Mouse (Mus musculus) MEL (cell line): Measurements from ENCODE around the gene Dgkb. TPM values are rescaled to one million over a fixed set of nuclear protein-coding genes. Genes with fewer than 3 reads are reported as not detected.

Source experiments
- DNase-seq: peaks from one replicate; pipeline ENCODE4 v3.0.0; 2011; ENCODE audit warnings: low read depth, low spot score
- H3K27ac ChIP-seq: 2 replicates; pipeline ENCODE4 v1.5.1; 2012; ENCODE audit warnings: low read depth, mild to moderate bottlenecking, control low read depth, low read length, moderate library complexity; ENCODE audit not compliant: control insufficient read depth
- H3K27me3 ChIP-seq, 2 experiments: fragments of 150-350 bp in 1 of 2; sonication (generic) in 1 of 2; 2 replicates each; pipeline ENCODE4 v1.6.1; 2012; ENCODE audit warnings: low read length in 2 of 2, mild to moderate bottlenecking in 2 of 2, improper control_type of control experiment in 1 of 2, moderate library complexity in 1 of 2; ENCODE audit not compliant: insufficient read depth in 2 of 2, control insufficient read depth in 1 of 2
- H3K36me3 ChIP-seq, 2 experiments: 2 replicates each; pipeline ENCODE4 v1.6.1; 2012 to 2014; ENCODE audit warnings: low read length in 2 of 2, improper control_type of control experiment in 1 of 2, inconsistent platforms in 1 of 2, mild to moderate bottlenecking in 1 of 2; ENCODE audit not compliant: insufficient read depth in 2 of 2, control insufficient read depth in 1 of 2
- H3K4me1 ChIP-seq, 2 experiments: fragments of 150-350 bp in 1 of 2; sonication (generic) in 1 of 2; 2 replicates each; pipeline ENCODE4 v1.6.1; 2012; ENCODE audit warnings: low read length in 2 of 2, improper control_type of control experiment in 1 of 2, mild to moderate bottlenecking in 1 of 2; ENCODE audit not compliant: insufficient read depth in 2 of 2, control insufficient read depth in 1 of 2
- H3K4me3 ChIP-seq, 2 experiments: fragments of 150-350 bp in 1 of 2; sonication (generic) in 1 of 2; 2 replicates each; pipeline ENCODE4 v1.5.1; 2012; ENCODE audit warnings: low read depth in 2 of 2, low read length in 2 of 2, mild to moderate bottlenecking in 2 of 2, moderate library complexity in 2 of 2, control low read depth in 1 of 2, improper control_type of control experiment in 1 of 2; ENCODE audit not compliant: control insufficient read depth in 1 of 2, insufficient read depth in 1 of 2
- H3K79me2 ChIP-seq: 2 replicates; pipeline ENCODE4 v1.6.1; 2012; ENCODE audit warnings: mild to moderate bottlenecking, low read length, moderate library complexity; ENCODE audit not compliant: control insufficient read depth, poor library complexity, insufficient read depth
- H3K9ac ChIP-seq: 2 replicates; pipeline ENCODE4 v1.6.1; 2012; ENCODE audit warnings: low read depth, mild to moderate bottlenecking, control low read depth, low read length, moderate library complexity; ENCODE audit not compliant: control insufficient read depth, poor library complexity, severe bottlenecking
- H3K9me3 ChIP-seq: fragments of 150-350 bp; sonication (generic); replicated peaks from 2 replicates; pipeline ENCODE4 v1.6.1; 2012; ENCODE audit warnings: mild to moderate bottlenecking, low read length, improper control_type of control experiment, moderate library complexity; ENCODE audit not compliant: insufficient read depth
- BHLHE40 ChIP-seq: IDR thresholded peaks from 2 replicates; pipeline ENCODE4 v1.6.1; 2012; ENCODE audit warnings: low read depth, mild to moderate bottlenecking, inconsistent platforms, low read length, improper control_type of control experiment, borderline replicate concordance
- CHD2 ChIP-seq: IDR thresholded peaks from 2 replicates; pipeline ENCODE4 v1.6.1; 2011; ENCODE audit warnings: low read length, improper control_type of control experiment
- CTCF ChIP-seq, 3 experiments: IDR thresholded peaks in 2 of 3; conservative IDR thresholded peaks in 1 of 3; 2 replicates each; pipeline ENCODE4 v1.5.1; 2011 to 2012; ENCODE audit warnings: low read length in 3 of 3, low read depth in 2 of 3, mild to moderate bottlenecking in 2 of 3, improper control_type of control experiment in 1 of 3, inconsistent platforms in 1 of 3, mixed read lengths in 1 of 3, moderate library complexity in 1 of 3; ENCODE audit not compliant: control insufficient read depth in 1 of 3, insufficient read depth in 1 of 3, poor library complexity in 1 of 3, severe bottlenecking in 1 of 3
- ETS1 ChIP-seq: IDR thresholded peaks from 2 replicates; pipeline ENCODE4 v1.6.1; 2012; ENCODE audit warnings: low read depth, mild to moderate bottlenecking, inconsistent platforms, low read length, improper control_type of control experiment, moderate library complexity
- HCFC1 ChIP-seq: IDR thresholded peaks from 2 replicates; pipeline ENCODE4 v1.6.1; 2012; ENCODE audit warnings: low read depth, mild to moderate bottlenecking, inconsistent platforms, low read length, improper control_type of control experiment, moderate library complexity
- KAT2A ChIP-seq: conservative IDR thresholded peaks from 2 replicates; pipeline ENCODE4 v1.6.1; 2012; ENCODE audit warnings: low read depth, low read length, improper control_type of control experiment, inconsistent platforms
- MAX ChIP-seq: IDR thresholded peaks from 2 replicates; pipeline ENCODE4 v1.6.1; 2011; ENCODE audit warnings: low read length, improper control_type of control experiment
- MAZ ChIP-seq: IDR thresholded peaks from 2 replicates; pipeline ENCODE4 v1.6.1; 2012; ENCODE audit warnings: low read depth, mild to moderate bottlenecking, inconsistent platforms, low read length, improper control_type of control experiment
- MYB ChIP-seq: IDR thresholded peaks from 2 replicates; pipeline ENCODE4 v1.6.1; 2011; ENCODE audit warnings: mild to moderate bottlenecking, low read depth, low read length, improper control_type of control experiment
- NRF1 ChIP-seq: IDR thresholded peaks from 2 replicates; pipeline ENCODE4 v1.6.1; 2014; ENCODE audit warnings: low read depth, mild to moderate bottlenecking, inconsistent platforms, low read length, improper control_type of control experiment, moderate library complexity; ENCODE audit not compliant: poor library complexity, insufficient read depth, severe bottlenecking
- POLR2AphosphoS2 ChIP-seq: IDR thresholded peaks from 2 replicates; pipeline ENCODE4 v1.6.1; 2011; ENCODE audit warnings: low read length, improper control_type of control experiment
- RAD21 ChIP-seq: IDR thresholded peaks from 2 replicates; pipeline ENCODE4 v1.6.1; 2011; ENCODE audit warnings: mild to moderate bottlenecking, low read depth, low read length, improper control_type of control experiment
- SIN3A ChIP-seq: IDR thresholded peaks from 2 replicates; pipeline ENCODE4 v1.6.1; 2012; ENCODE audit warnings: low read length, improper control_type of control experiment, inconsistent platforms
- SMC3 ChIP-seq: IDR thresholded peaks from 2 replicates; pipeline ENCODE4 v1.6.1; 2011; ENCODE audit warnings: low read depth, low read length, improper control_type of control experiment
- TAL1 ChIP-seq: IDR thresholded peaks from 2 replicates; pipeline ENCODE4 v1.6.1; 2012; ENCODE audit warnings: mild to moderate bottlenecking, inconsistent platforms, low read length, moderate library complexity, mixed read lengths
- UBTF ChIP-seq: IDR thresholded peaks from 2 replicates; pipeline ENCODE4 v1.6.1; 2012; ENCODE audit warnings: low read depth, mild to moderate bottlenecking, inconsistent platforms, low read length, improper control_type of control experiment, moderate library complexity, borderline replicate concordance; ENCODE audit not compliant: insufficient read depth
- ZC3H11A ChIP-seq: IDR thresholded peaks from 2 replicates; pipeline ENCODE4 v1.6.1; 2012; ENCODE audit warnings: low read depth, mild to moderate bottlenecking, inconsistent platforms, low read length, improper control_type of control experiment
- polyA plus RNA-seq, 2 experiments: library from polyadenylated mRNA; stranded (reverse) in 1 of 2; unstranded in 1 of 2; fragments of >175 nt in 1 of 2; fragments of >200 nt in 1 of 2; gene quantifications; 2 replicates each; pipeline versions ENCODE4 v1.2.1 to v1.2.4; 2012; ENCODE audit warnings: low replicate concordance in 2 of 2, low read depth in 1 of 2; ENCODE audit not compliant: insufficient read length in 2 of 2, insufficient read depth in 1 of 2, missing spikeins in 1 of 2
- total RNA-seq: library from RNA; depleted of rRNA; stranded (reverse); fragments of 300-350 nt; gene quantifications from 2 replicates; pipeline ENCODE4 v1.2.3, GENCODE M21; 2012

The Dgkb gene
- total and polyA plus RNA-seq, 3 experiments: not detected

- no peak overlapping the region for H3K9ac ChIP-seq
- no peaks in the 10 kb centered on the region for H3K9me3 ChIP-seq
- no peaks in the 10 kb centered on the region for H3K4me1 ChIP-seq
- peak; percentile 20; the same call in 1 of the 2 replicates for TF ChIP-seq ZC3H11A
- no peak for TF ChIP-seq MAX
- TF ChIP-seq SIN3A: no peak
- TF ChIP-seq CTCF (IDR thresholded peaks at IDR 0.05 in 2 of 3, conservative IDR thresholded peaks at IDR 0.05 in 1 of 3; ENCODE audit: control insufficient read depth in 1 of 3, insufficient read depth in 1 of 3, low read depth in 2 of 3, low read length in 3 of 3, poor library complexity in 1 of 3, severe bottlenecking in 1 of 3): peak; percentile 11 to 47 (median 30); a peak in 4 of 6 replicates
- peak; percentile 45 for TF ChIP-seq RAD21
- no peak for TF ChIP-seq UBTF
- no peak for TF ChIP-seq POLR2AphosphoS2
- TF ChIP-seq SMC3: peak; percentile 60
- TF ChIP-seq KAT2A: no peak
- no peak for TF ChIP-seq HCFC1
- no peak for TF ChIP-seq ETS1
- no peak for TF ChIP-seq MYB
- TF ChIP-seq BHLHE40: no peak
- no peak for TF ChIP-seq NRF1
- TF ChIP-seq MAZ: no peak
- H3K36me3 ChIP-seq: no peaks in the 10 kb centered on the region
- H3K4me3 ChIP-seq: no peak overlapping the region
- H3K27me3 ChIP-seq: no peaks in the 10 kb centered on the region
- peak; percentile 44 for DNase-seq
- no peaks in the 10 kb centered on the region for H3K79me2 ChIP-seq
- no peak overlapping the region for H3K27ac ChIP-seq
Measured at GRCm38 (mm10) chr12:37773681-37774357, 43.7 kb upstream of the Dgkb start.

- Histone ChIP-seq H3K9me3 (no peaks in the 10 kb centered on the region), H3K4me3 (no peak overlapping the region), H3K27ac (no peak overlapping the region), H3K27me3 (no peaks in the 10 kb centered on the region), H3K79me2 (no peaks in the 10 kb centered on the region), H3K4me1 (no peaks in the 10 kb centered on the region), H3K36me3 (no peaks in the 10 kb centered on the region), H3K9ac (no peak overlapping the region)
- DNase-seq: no peak
- no peak for TF ChIP-seq KAT2A
- TF ChIP-seq CTCF (IDR thresholded peaks at IDR 0.05 in 2 of 3, conservative IDR thresholded peaks at IDR 0.05 in 1 of 3; ENCODE audit: control insufficient read depth in 1 of 3, insufficient read depth in 1 of 3, low read depth in 2 of 3, low read length in 3 of 3, poor library complexity in 1 of 3, severe bottlenecking in 1 of 3): no peak
- no peak for TF ChIP-seq TAL1
- no peak for TF ChIP-seq CHD2
- TF ChIP-seq MYB: no peak
Measured at GRCm38 (mm10) chr12:37774591-37774990, 42.9 kb upstream of the Dgkb start.
